19 mouse cellular contexts compared by ENCODE assay signal in the genomic region with DNA sequence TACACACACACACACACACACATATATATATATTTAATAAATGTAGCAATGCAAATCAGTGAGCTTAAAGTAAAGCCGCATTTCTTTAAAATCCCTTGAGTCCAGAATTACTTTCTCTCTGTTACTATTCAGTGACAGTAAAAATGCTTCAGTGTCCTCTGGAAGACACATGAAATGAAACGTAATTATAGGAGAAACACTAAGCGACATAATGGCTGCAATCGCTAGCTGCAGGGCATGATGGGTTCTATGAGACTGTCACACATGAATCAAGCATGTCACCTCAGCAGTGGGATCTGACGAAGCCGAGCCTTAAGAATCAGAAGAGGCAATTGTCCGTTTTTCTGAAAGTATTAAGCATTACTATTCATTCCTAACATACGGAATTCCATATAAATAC.
DNase-seq lines count a peak whose midpoint lies in the region; ATAC-seq and TF ChIP-seq lines count a peak whose summit lies in the region.
"Had no signal": no experiment of that assay in that cellular context is flagged by ENCODE, and none has a peak within 500 bp of the region (broad histone marks: within the 10 kb centered on the region; RNA-seq: fewer than 3 reads in every experiment).

No protein-coding gene starts in this region.

- no peaks in the 10 kb centered on the region for H3K36me3 ChIP-seq in midbrain, embryonic 12.5 days
- no peaks in the 10 kb centered on the region for H3K36me3 ChIP-seq in midbrain, embryonic 10.5 days
- H3K36me3 ChIP-seq in hindbrain, embryonic 13.5 days: no peaks in the 10 kb centered on the region
- no peaks in the 10 kb centered on the region for H3K36me3 ChIP-seq in hindbrain, embryonic 15.5 days
- H3K36me3 ChIP-seq in midbrain, postnatal 0 days (ENCODE audit: insufficient read depth, low read length): no peaks in the 10 kb centered on the region
- no peaks in the 10 kb centered on the region for H3K36me3 ChIP-seq in liver, embryonic 12.5 days
- H3K36me3 ChIP-seq: heart, embryonic 13.5 days; limb, embryonic 13.5 days; liver, embryonic 13.5 days had no signal

- H3K4me1 ChIP-seq in midbrain, embryonic 12.5 days: peaks cover 14% of the 10 kb centered on the region
- H3K4me1 ChIP-seq in midbrain, embryonic 10.5 days: peaks cover 20% of the 10 kb centered on the region
- peaks cover 21% of the 10 kb centered on the region for H3K4me1 ChIP-seq in hindbrain, embryonic 13.5 days (replicated peaks)
- peaks cover 18% of the 10 kb centered on the region for H3K4me1 ChIP-seq in hindbrain, embryonic 15.5 days (replicated peaks)
- H3K4me1 ChIP-seq in midbrain, postnatal 0 days (ENCODE audit: insufficient read depth, low read length): no peaks in the 10 kb centered on the region
- H3K4me1 ChIP-seq in liver, embryonic 12.5 days: no peaks in the 10 kb centered on the region
- H3K4me1 ChIP-seq: liver, embryonic 13.5 days had no signal

- H3K4me2 ChIP-seq in midbrain, embryonic 12.5 days (replicated peaks): no peak overlapping the region
- H3K4me2 ChIP-seq in hindbrain, embryonic 13.5 days: peak overlapping the region; percentile 27
- H3K4me2 ChIP-seq in hindbrain, embryonic 15.5 days: peak overlapping the region; percentile 29; the same call in 1 of the 2 replicates
- no peak overlapping the region for H3K4me2 ChIP-seq in midbrain, postnatal 0 days (ENCODE audit: low read depth, low read length, poor library complexity, severe bottlenecking)
- H3K4me2 ChIP-seq in liver, embryonic 12.5 days: no peak overlapping the region
- H3K4me2 ChIP-seq: liver, embryonic 13.5 days had no signal

- DNase-seq in midbrain, embryonic 10.5 days (ENCODE audit: low spot score): no peak
- peak; percentile 32 for DNase-seq in midbrain, postnatal 0 days (ENCODE audit: low spot score)
- DNase-seq in adrenal gland, postnatal 36 days: no peak
- DNase-seq: adrenal gland, adult 8-10 months; gastrocnemius, postnatal 36 days; heart, adult 2 months; heart, postnatal 14 days; kidney, adult 18-20 months; liver, embryonic 13.5 days; lung, adult 2 months; lung, postnatal 14 days; spleen, adult 18-20 months had no signal

- TF ChIP-seq CTCF in midbrain, postnatal 0 days (IDR thresholded peaks at IDR 0.05): no peak

- H3K27ac ChIP-seq in midbrain, embryonic 12.5 days (replicated peaks): peak overlapping the region; percentile 90; the same call in 1 of the 2 replicates
- no peak overlapping the region for H3K27ac ChIP-seq in midbrain, embryonic 10.5 days (replicated peaks)
- peak overlapping the region; percentile 76 for H3K27ac ChIP-seq in hindbrain, embryonic 13.5 days
- no peak overlapping the region; the same call in 1 of the 2 replicates for H3K27ac ChIP-seq in hindbrain, embryonic 15.5 days (replicated peaks)
- peak overlapping the region; percentile 62 for H3K27ac ChIP-seq in midbrain, postnatal 0 days (ENCODE audit: low read depth, low read length)
- no peak overlapping the region for H3K27ac ChIP-seq in liver, embryonic 12.5 days
- H3K27ac ChIP-seq: heart, adult 2 months; heart, embryonic 13.5 days; limb, embryonic 13.5 days; liver, embryonic 13.5 days had no signal

- H3K4me3 ChIP-seq in midbrain, embryonic 12.5 days: no peak overlapping the region
- no peak overlapping the region for H3K4me3 ChIP-seq in midbrain, embryonic 10.5 days
- H3K4me3 ChIP-seq in hindbrain, embryonic 13.5 days: no peak overlapping the region
- H3K4me3 ChIP-seq in hindbrain, embryonic 15.5 days: no peak overlapping the region
- no peak overlapping the region for H3K4me3 ChIP-seq in midbrain, postnatal 0 days (ENCODE audit: low read depth, low read length)
- no peak overlapping the region for H3K4me3 ChIP-seq in liver, embryonic 12.5 days
- H3K4me3 ChIP-seq: heart, adult 2 months; limb, embryonic 13.5 days; liver, embryonic 13.5 days had no signal

- WGBS in midbrain, embryonic 12.5 days: 66% methylated on average over 8 of the region's 8 CpGs
- WGBS in midbrain, embryonic 10.5 days: 85% methylated on average over 8 of the region's 8 CpGs
- 42% methylated on average over 8 of the region's 8 CpGs for WGBS in hindbrain, embryonic 13.5 days
- 39% methylated on average over 8 of the region's 8 CpGs for WGBS in hindbrain, embryonic 15.5 days
- 36% methylated on average over 8 of the region's 8 CpGs for WGBS in midbrain, postnatal 0 days
- 79% methylated on average over 8 of the region's 8 CpGs for WGBS in liver, embryonic 12.5 days (ENCODE audit: insufficient replicate concordance)

- H3K9ac ChIP-seq in midbrain, embryonic 12.5 days (replicated peaks): no peak overlapping the region
- no peak overlapping the region for H3K9ac ChIP-seq in hindbrain, embryonic 13.5 days
- no peak overlapping the region for H3K9ac ChIP-seq in hindbrain, embryonic 15.5 days
- H3K9ac ChIP-seq in midbrain, postnatal 0 days (replicated peaks; ENCODE audit: low read length, poor library complexity, severe bottlenecking): no peak overlapping the region
- H3K9ac ChIP-seq in liver, embryonic 12.5 days: no peak overlapping the region
- H3K9ac ChIP-seq: limb, embryonic 13.5 days; liver, embryonic 13.5 days had no signal

- ATAC-seq in midbrain, embryonic 12.5 days (ENCODE audit: low FRiP score, low read depth): no peak
- no peak for ATAC-seq in hindbrain, embryonic 13.5 days (ENCODE audit: low FRiP score)
- ATAC-seq in hindbrain, embryonic 15.5 days (ENCODE audit: low FRiP score, low read depth): no peak
- ATAC-seq in midbrain, postnatal 0 days (ENCODE audit: low FRiP score): no peak
- ATAC-seq in liver, embryonic 12.5 days: no peak
- ATAC-seq: inflammation-experienced regulatory T-cells, adult 6 months had no signal

- no peaks in the 10 kb centered on the region for H3K9me3 ChIP-seq in midbrain, embryonic 12.5 days
- H3K9me3 ChIP-seq in midbrain, embryonic 10.5 days (replicated peaks): no peaks in the 10 kb centered on the region; the same call in 1 of the 2 replicates
- no peaks in the 10 kb centered on the region for H3K9me3 ChIP-seq in hindbrain, embryonic 13.5 days
- no peaks in the 10 kb centered on the region for H3K9me3 ChIP-seq in hindbrain, embryonic 15.5 days
- no peaks in the 10 kb centered on the region for H3K9me3 ChIP-seq in midbrain, postnatal 0 days (ENCODE audit: low read length)
- no peaks in the 10 kb centered on the region for H3K9me3 ChIP-seq in liver, embryonic 12.5 days (replicated peaks)
- H3K9me3 ChIP-seq: limb, embryonic 13.5 days; liver, embryonic 13.5 days had no signal

- no peaks in the 10 kb centered on the region for H3K27me3 ChIP-seq in midbrain, embryonic 12.5 days
- 0 out of 2 replicates have a peak, but pooled peaks cover 4% of the 10 kb centered on the region for H3K27me3 ChIP-seq in midbrain, embryonic 10.5 days (ENCODE audit: low read depth, poor library complexity, severe bottlenecking)
- H3K27me3 ChIP-seq in hindbrain, embryonic 13.5 days: no peaks in the 10 kb centered on the region
- H3K27me3 ChIP-seq in hindbrain, embryonic 15.5 days: no peaks in the 10 kb centered on the region
- H3K27me3 ChIP-seq in midbrain, postnatal 0 days (ENCODE audit: insufficient read depth, low read length): no peaks in the 10 kb centered on the region
- H3K27me3 ChIP-seq in liver, embryonic 12.5 days (replicated peaks): no peaks in the 10 kb centered on the region
- H3K27me3 ChIP-seq: heart, embryonic 13.5 days; liver, embryonic 13.5 days had no signal

Comparison
In these comparisons a context has a peak if more than half of its experiments do, and no peak if none do; other contexts are left out.
1. H3K27ac ChIP-seq: peak in midbrain, embryonic 12.5 days (single experiment), hindbrain, embryonic 13.5 days (single experiment) and midbrain, postnatal 0 days (single experiment); none in midbrain, embryonic 10.5 days (single experiment), hindbrain, embryonic 15.5 days (single experiment) and liver, embryonic 12.5 days (single experiment).
2. H3K4me2 ChIP-seq: peak in hindbrain, embryonic 13.5 days (single experiment) and hindbrain, embryonic 15.5 days (single experiment); none in midbrain, embryonic 12.5 days (single experiment), midbrain, postnatal 0 days (single experiment) and liver, embryonic 12.5 days (single experiment).